14 mouse cellular contexts compared by ENCODE assay signal in the genomic region with DNA sequence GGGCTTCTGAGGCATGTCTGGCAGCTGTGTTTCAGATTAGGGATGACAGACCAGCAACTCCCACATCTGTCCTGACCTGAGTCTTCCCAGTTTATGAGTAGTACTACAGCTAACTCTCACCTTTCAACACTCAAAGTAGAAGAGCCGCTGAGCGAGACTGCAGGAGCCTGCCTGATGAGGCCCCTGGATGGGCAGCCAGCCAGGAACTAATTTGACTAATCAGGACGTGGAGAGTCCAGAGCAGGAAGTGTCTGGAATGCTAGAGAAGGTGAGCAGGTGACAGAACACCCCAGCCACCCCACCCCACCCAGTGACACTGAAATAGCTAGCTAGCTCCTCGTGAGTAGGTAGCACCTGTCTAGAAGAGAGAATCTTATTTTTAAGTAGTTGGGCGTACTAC. TPM values are rescaled to one million over a fixed set of nuclear protein-coding genes. Genes with fewer than 3 reads are reported as not detected.
DNase-seq lines count a peak whose midpoint lies in the region; ATAC-seq and TF ChIP-seq lines count a peak whose summit lies in the region.
"Had no signal": no experiment of that assay in that cellular context is flagged by ENCODE, and none has a peak within 500 bp of the region (broad histone marks: within the 10 kb centered on the region; RNA-seq: fewer than 3 reads in every experiment).

No protein-coding gene starts in this region.

- H3K4me1 ChIP-seq in heart, embryonic 10.5 days: peaks cover 52% of the 10 kb centered on the region
- H3K4me1 ChIP-seq in kidney, embryonic 16.5 days (ENCODE audit: insufficient read depth, low read length): no peaks in the 10 kb centered on the region
- H3K4me1 ChIP-seq in stomach, postnatal 0 days (replicated peaks; ENCODE audit: control insufficient read depth, insufficient read depth): no peaks in the 10 kb centered on the region
- H3K4me1 ChIP-seq: midbrain, embryonic 12.5 days; neural tube, embryonic 12.5 days had no signal

- no peak for TF ChIP-seq EP300 in stomach, postnatal 0 days (optimal IDR thresholded peaks at IDR 0.05)

- ATAC-seq in kidney, embryonic 16.5 days (ENCODE audit: low FRiP score, low TSS enrichment): peak; percentile 14; the same call in 1 of the 2 replicates
- peak; percentile 77 for ATAC-seq in stomach, postnatal 0 days (ENCODE audit: low FRiP score, low TSS enrichment)
- ATAC-seq: forebrain, embryonic 14.5 days had no signal

- no peak overlapping the region for H3K27ac ChIP-seq in heart, embryonic 10.5 days
- no peak overlapping the region for H3K27ac ChIP-seq in kidney, embryonic 16.5 days (ENCODE audit: low read length)
- no peak overlapping the region for H3K27ac ChIP-seq in stomach, postnatal 0 days (replicated peaks)
- H3K27ac ChIP-seq: limb, embryonic 10.5 days; midbrain, embryonic 12.5 days; neural tube, embryonic 12.5 days had no signal

- no peaks in the 10 kb centered on the region for H3K27me3 ChIP-seq in heart, embryonic 10.5 days (ENCODE audit: insufficient read depth, poor library complexity, severe bottlenecking)
- no peaks in the 10 kb centered on the region for H3K27me3 ChIP-seq in kidney, embryonic 16.5 days (ENCODE audit: insufficient read depth, low read length)
- H3K27me3 ChIP-seq in stomach, postnatal 0 days (ENCODE audit: control insufficient read depth, insufficient read depth, low read length): no peaks in the 10 kb centered on the region
- H3K27me3 ChIP-seq: midbrain, embryonic 12.5 days; neural tube, embryonic 12.5 days had no signal

- no peak overlapping the region for H3K4me3 ChIP-seq in heart, embryonic 10.5 days
- H3K4me3 ChIP-seq in kidney, embryonic 16.5 days (ENCODE audit: low read length): no peak overlapping the region
- no peak overlapping the region for H3K4me3 ChIP-seq in stomach, postnatal 0 days (ENCODE audit: low read depth, low read length)
- H3K4me3 ChIP-seq: limb, embryonic 10.5 days; midbrain, embryonic 12.5 days; neural tube, embryonic 12.5 days had no signal

- no peak overlapping the region for H3K9ac ChIP-seq in kidney, embryonic 16.5 days (replicated peaks; ENCODE audit: low read length)
- no peak overlapping the region for H3K9ac ChIP-seq in stomach, postnatal 0 days (ENCODE audit: low read length)
- H3K9ac ChIP-seq: midbrain, embryonic 12.5 days; neural tube, embryonic 12.5 days had no signal

- H3K9me3 ChIP-seq in heart, embryonic 10.5 days: no peaks in the 10 kb centered on the region
- no peaks in the 10 kb centered on the region for H3K9me3 ChIP-seq in kidney, embryonic 16.5 days (ENCODE audit: low read length)
- no peaks in the 10 kb centered on the region for H3K9me3 ChIP-seq in stomach, postnatal 0 days (ENCODE audit: control insufficient read depth, low read length)
- H3K9me3 ChIP-seq: limb, embryonic 10.5 days; midbrain, embryonic 12.5 days; neural tube, embryonic 12.5 days had no signal

- no peak for TF ChIP-seq CTCF in stomach, postnatal 0 days (IDR thresholded peaks at IDR 0.05; ENCODE audit: low read depth)

- 23% methylated on average over 5 of the region's 5 CpGs for WGBS in heart, embryonic 10.5 days
- WGBS in kidney, embryonic 16.5 days: 38% methylated on average over 5 of the region's 5 CpGs
- 38% methylated on average over 5 of the region's 5 CpGs for WGBS in stomach, postnatal 0 days

- H3K36me3 ChIP-seq in heart, embryonic 10.5 days: no peaks in the 10 kb centered on the region
- H3K36me3 ChIP-seq in kidney, embryonic 16.5 days (ENCODE audit: insufficient read depth, low read length): no peaks in the 10 kb centered on the region
- no peaks in the 10 kb centered on the region for H3K36me3 ChIP-seq in stomach, postnatal 0 days (ENCODE audit: control insufficient read depth, insufficient read depth, low read length)
- H3K36me3 ChIP-seq: limb, embryonic 10.5 days; midbrain, embryonic 12.5 days; neural tube, embryonic 12.5 days had no signal

- H3K4me2 ChIP-seq in kidney, embryonic 16.5 days (replicated peaks; ENCODE audit: low read depth, low read length): no peak overlapping the region
- H3K4me2 ChIP-seq in stomach, postnatal 0 days (replicated peaks; ENCODE audit: low read depth): no peak overlapping the region
- H3K4me2 ChIP-seq: midbrain, embryonic 12.5 days; neural tube, embryonic 12.5 days had no signal

- peak; percentile 88 for DNase-seq in heart, embryonic 10.5 days (ENCODE audit: low spot score)
- no peak for DNase-seq in heart, adult 8-10 months (ENCODE audit: low spot score)
- DNase-seq in urinary bladder, postnatal 14 days (ENCODE audit: low spot score): peak; percentile 22
- DNase-seq in urinary bladder, postnatal 10 days (ENCODE audit: low spot score): no peak
- DNase-seq in stomach, postnatal 0 days (ENCODE audit: low spot score): peak; percentile 80
- no peak for DNase-seq in frontal cortex, adult 2 months (ENCODE audit: extremely low spot score in 1 of 2, low spot score in 1 of 2)
- DNase-seq in right cerebral cortex, postnatal 4 days: no peak
- DNase-seq: adrenal gland, postnatal 25 days; cerebellum, adult 9-11 months had no signal

RNA-seq across cellular contexts. Expression of gene Slc20a1, which starts 47.1 kb away (rescaled TPM):
- 41.6 and 41.8 TPM in 2 replicates for polyA plus RNA-seq in heart, embryonic 10.5 days (2016; fragmentation: Nextera tagmentation; extraction: Ambion mirVana)
- total RNA-seq in heart, adult 8-10 months (2022): 10 to 100 TPM in 2 of 4 experiments, 1 to 10 TPM in 2; 7.6 to 13.2 (median 10.0) TPM
- polyA plus RNA-seq in kidney, embryonic 16.5 days (2015; fragmentation: Nextera tagmentation; extraction: Ambion mirVana): 28.3 and 31.3 TPM in 2 replicates
- 8.9 TPM in 2 replicates for polyA plus RNA-seq in stomach, postnatal 0 days (2015; fragmentation: Nextera tagmentation; extraction: Ambion mirVana)
- polyA plus RNA-seq in frontal cortex, adult 2 months (2012; rRNA removed): 159 and 177 TPM in 2 replicates

RNA-seq across cellular contexts. Expression of gene Ckap2l, which starts 51.4 kb away (rescaled TPM):
- 48.4 and 50.4 TPM in 2 replicates for polyA plus RNA-seq in heart, embryonic 10.5 days (2016; fragmentation: Nextera tagmentation; extraction: Ambion mirVana)
- under 1 TPM; 0.19 to 0.78 (median 0.33) TPM for total RNA-seq in heart, adult 8-10 months (2022)
- 43.7 and 52.2 TPM in 2 replicates for polyA plus RNA-seq in kidney, embryonic 16.5 days (2015; fragmentation: Nextera tagmentation; extraction: Ambion mirVana)
- polyA plus RNA-seq in stomach, postnatal 0 days (2015; fragmentation: Nextera tagmentation; extraction: Ambion mirVana): 9.0 and 9.8 TPM in 2 replicates
- polyA plus RNA-seq in frontal cortex, adult 2 months (2012; rRNA removed): 0.26 and 0.34 TPM in 2 replicates

Comparison
In these comparisons a context has a peak if more than half of its experiments do, and no peak if none do; other contexts are left out.
1. DNase-seq: peak in heart, embryonic 10.5 days (single experiment), urinary bladder, postnatal 14 days (single experiment) and stomach, postnatal 0 days (single experiment); none in heart, adult 8-10 months (single experiment), urinary bladder, postnatal 10 days (single experiment), frontal cortex, adult 2 months (0 of 2) and right cerebral cortex, postnatal 4 days (single experiment).